Mouse (Mus musculus) c-Kit-positive CD71-positive TER-119-negative erythroid progenitor cells, embryonic 14.5 days (primary cell): Measurements from ENCODE around the gene Tifa.

Experiments used
- DNase-seq: peaks from one replicate; pipeline ENCODE4 v3.0.0-alpha.2; 2013; ENCODE audit warnings: low read depth

The Tifa gene

DNA sequence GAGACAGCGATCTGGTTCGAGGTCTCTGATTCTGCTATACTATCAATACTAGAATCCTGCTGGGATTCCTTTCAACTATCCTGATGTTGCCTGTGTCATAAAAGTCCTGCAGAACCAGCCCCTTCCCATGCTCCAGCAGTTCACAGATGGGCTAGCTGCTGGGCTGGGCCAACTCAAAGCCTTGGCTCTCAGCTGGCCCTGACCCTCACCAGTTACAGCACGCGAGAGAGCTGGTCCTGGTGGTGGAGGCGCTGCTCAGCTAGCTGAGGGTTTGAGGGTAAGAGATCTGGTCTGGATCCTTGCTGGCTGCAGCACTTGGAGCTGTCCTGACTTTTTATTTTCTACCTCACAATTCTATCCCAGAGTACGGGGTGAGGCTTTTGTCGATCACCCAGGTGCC is 36.9 kb downstream of the Tifa start:
- DNase-seq, result no peak

DNA sequence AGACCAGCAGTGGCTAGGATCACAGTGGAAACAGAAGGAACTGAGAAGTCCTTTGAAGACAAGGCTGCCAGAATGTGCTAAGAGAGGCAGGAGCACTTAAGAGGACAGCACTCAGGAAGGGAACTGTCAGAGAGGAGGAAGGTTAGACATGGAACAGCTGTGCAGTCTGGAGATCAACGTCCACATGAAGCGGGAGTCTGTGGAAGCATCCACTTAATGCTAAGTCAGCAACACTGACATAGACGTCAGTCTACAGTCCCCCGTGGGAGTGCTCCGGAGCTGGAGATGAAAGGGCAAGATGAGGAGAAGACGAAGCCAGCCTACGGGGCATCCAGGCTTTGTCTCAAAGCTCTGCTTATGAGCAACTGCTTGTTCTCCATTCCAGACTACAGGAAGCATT is 37.5 kb downstream of the Tifa start:
- DNase-seq, result no peak

DNA sequence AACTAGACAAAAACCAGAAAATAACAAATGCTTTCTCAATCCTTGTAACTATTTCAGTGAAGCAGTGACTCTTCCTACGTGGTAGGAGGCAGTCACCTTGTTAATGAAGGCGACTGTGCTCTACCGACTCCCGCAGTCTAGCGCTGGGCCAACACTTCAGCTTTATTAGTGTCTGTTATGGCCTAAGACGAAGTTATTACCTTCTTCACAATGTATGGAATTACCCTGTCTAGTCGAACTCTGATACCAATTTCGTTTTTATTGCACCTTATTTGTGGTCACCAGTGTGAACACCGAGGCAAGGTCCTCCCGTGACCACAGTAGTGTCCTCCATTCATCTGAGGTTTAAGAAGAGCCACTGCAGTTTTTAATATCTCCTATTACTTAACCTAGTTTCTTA is 40.6 kb downstream of the Tifa start:
- DNase-seq, result no peak

DNA sequence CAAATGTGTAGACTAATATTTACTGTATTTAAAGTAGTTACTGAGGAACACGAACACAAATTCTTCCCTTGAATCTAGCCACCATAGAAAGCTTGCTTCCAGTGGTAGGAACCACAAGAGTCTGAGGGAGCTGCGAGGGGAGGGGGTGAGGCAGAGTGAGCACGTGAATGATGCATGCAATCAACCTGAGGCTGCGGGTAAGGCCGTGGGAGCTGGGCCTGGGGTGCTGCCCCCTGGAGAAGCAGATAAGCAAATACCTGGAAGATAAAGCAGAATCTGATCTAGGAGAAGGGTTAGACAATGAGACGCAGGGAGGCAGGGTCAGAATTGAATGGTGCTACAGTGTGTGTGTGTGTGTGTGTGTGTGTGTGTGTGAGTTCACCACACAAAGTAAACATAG is 41.5 kb downstream of the Tifa start:
- DNase-seq, result no peak

DNA sequence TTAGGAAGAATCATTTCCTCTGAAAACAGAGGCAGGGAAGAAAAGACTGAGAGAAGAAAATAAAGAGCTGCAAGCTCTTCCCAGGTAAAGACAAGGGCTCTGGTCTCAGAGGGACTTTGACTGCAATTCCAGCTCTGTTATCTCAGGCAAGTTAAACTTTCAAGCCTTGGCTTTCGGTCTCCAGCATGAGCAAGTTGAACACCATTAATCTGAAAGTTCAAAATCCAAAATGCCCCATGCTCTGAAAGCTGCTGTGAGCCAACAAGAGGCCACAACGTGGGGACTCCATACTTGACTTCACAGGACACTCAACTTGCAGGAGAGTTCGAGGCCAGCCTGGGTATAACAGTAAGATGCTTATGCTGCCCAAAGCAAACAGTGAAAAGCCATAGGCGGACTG is 44.4 kb downstream of the Tifa start:
- DNase-seq, result no peak

DNA sequence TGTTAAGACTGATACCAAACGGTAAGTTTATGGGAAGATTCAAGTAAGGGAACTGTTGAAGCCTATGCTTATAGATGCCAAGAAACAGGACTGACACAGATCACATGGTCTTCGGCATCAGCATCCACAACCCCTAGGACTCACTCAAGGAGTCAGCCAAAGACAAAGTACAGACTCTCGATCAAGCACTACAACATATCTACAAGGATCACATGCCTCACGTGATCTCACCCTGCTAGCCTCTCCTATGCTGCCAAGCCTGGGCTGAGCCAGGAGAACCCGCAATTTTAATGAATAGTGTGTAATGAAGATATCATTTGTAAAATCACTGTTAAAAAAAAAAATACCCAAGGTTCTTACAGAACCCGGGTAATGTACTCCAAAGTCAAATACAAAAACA is 46.0 kb downstream of the Tifa start:
- DNase-seq, result no peak

DNA sequence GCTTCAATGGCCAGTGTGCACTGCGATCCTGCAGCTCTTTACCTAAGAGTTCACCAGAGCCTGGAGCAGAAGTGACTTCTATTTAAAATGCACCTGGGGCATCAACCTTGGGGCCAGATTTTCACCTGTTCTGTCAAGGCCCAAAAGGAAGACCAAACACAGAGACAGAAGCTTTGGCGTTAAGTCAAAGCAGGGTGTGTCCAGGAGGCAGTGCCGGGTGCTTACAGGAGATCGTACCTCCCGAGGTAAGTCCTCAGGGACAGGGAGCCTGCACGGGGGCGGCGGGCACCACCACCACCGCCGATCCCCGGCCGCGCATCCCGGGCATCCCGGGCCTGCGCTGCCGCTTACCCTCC is 47.2 kb downstream of the Tifa start:
- DNase-seq, result no peak

DNA sequence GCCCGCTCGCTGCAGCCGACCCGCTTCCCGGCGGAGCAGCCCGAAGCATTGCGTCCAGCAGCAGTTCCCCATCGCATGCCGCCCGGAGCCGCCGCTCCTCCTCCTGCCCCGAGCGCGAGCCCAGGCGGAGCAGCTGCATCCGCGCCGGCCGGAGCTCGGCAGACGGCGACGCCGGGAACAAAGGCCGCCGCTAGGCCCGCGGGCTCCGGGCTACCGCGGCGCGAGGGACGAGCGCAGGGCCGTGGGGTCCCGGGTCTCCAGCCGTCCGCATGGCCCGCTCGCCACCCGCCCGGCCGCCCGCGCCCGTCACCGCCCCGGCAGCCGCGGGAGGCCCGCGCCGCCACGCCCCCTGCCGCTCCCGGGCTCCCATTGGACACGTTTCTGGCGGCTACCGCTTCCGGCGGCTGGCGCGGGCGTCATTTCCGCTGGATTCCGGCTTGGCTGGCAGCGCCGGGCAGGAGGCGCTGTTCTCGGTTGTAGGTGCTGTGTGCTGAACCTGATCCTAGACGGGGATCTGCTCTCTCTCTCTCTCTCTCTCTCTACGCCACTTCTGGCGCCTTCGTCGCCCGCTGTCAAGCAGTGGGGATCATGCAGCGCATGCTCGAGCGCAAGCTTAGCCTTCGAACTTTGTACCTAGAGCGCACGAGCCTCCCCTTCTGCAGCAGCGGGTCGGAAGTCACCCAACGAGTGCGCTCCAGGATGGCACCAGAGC is 47.7 kb downstream of the Tifa start, which contains the start of gene Ap1ar:
TSS of gene Ap1ar (minus strand) at position 370 of the 712 bp plus-strand sequence.
- peak; percentile 92 for DNase-seq

DNA sequence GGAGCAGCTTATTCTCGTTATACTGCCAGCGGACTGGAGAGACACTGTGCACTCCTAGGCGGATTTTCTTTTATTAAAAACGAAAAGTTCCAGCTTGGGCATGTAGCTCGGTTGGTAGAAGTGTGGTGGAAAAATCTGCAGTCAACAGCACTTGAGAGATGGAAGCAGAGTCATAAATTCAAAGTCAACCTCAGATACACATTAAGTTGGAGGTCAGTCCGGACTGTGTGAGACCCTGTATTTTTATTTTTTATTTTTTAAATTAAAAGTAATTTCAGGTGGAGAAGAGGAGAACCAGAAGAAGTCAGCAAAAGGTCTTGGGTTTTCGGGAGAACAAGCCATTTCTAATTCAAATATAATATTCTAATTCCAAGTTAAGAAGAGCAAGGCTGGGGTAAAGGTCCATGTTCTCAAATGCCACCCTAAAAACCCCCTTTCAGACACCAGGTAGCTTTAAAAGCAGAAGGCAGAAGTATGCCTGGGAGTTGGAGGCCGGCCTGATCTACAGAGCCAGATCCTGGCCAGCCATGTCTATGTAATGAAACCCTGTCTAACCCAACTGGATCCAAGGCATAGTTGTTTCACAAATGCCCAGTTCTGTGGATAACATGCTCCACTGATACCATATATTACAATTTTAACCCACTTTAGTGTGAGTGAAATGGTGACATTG is 48.5 kb downstream of the Tifa start:
- DNase-seq, result no peak

DNA sequence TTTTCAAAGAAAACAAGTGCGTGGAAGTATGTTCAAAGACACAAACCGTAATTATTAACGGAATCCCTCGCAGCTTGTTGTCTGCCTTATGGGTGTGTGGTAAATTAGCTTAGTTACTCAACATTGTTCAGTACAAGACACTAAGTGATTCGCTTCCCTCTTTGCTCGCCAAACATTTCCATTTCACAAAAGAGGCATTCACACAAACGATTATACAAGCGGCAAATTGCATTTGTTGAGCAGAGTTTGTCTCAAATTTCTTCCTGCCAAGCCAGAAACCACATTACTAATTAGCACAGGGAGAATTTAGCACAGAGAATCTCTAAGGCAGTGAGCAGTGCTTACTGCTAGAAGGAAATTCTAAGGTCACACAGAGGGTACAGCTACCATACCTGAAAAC is 52.3 kb downstream of the Tifa start:
- DNase-seq, result no peak

DNA sequence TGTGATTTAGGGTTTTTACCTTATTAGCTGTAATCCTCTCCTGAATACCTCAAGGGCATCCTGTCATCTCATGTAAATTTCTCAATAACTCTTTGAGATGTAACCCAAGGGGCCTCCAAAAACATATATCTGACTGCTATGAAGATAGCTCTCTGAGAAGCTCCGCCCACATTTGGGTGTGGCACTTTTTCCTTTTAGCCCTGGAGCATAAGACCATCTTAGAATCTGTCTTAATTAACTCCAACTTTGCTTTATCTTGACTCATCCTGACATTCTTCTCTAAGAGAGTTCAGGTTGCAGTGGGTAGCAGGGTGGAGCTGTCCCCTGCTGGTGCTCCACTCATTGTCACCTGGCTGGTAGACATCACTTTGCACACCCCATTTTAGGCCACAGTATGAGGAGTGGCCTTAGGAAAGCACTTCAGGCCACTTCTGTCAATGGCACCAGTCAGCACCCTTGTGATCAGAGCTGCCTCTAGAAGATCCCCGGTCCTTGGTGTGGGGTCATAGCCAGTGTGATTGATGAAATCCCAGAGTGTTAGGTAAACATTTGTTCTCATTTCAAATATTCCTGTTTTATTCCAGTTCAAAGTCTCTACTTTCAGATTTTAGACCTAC is 53.8 kb downstream of the Tifa start:
- peak; percentile 68 for DNase-seq

DNA sequence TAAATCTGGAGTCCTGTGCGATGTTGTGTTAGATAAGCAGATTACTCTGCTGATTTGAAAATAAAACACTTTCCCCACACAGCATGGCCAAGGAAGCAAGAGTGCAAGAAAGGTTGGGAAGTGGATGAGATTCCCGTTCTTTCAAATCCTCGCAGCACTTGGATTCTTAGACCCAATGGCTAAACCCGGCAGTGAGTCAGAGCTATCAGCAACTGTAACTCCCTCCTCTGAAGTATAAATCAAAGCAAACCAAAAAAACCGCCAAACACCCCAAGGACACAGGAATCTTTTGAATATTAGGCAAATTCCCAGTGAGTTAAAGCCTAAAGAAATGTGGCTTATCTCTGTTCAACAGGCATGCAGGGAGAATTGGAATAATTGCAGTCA is 54.3 kb downstream of the Tifa start:
- no peak for DNase-seq

DNA sequence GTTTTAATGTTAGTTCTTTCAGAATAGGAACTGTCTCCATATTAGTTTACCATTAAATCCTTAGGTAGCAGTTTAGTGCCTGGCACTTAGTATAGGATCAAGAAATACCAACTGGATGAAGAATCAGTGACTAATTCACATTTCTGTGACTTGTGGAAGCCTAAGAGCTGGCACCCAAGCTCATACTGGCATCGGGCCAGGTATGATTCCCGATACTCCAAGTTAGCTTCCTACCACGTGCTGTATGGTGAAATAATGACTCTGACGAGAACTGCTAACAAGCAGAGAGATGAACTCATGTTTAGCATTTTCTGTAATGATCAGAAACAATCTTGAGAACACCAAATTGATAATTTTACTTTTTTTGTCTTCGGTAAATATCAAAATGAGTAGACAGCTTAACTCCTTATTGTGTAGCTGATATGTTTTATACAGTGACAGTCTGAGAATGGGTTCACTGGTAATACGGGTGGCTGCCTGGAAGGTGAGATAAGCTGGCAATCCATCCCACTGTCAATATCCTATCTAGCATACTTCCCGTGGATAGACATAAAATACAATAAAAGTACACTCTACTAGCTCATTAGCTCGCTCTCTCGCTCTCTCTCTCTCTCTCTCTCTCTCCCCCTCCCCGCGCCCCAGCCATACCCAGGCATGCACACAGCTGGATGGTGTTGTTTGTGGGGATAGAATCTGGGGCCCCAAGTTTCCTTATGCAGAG is 58.6 kb downstream of the Tifa start:
- no peak for DNase-seq

DNA sequence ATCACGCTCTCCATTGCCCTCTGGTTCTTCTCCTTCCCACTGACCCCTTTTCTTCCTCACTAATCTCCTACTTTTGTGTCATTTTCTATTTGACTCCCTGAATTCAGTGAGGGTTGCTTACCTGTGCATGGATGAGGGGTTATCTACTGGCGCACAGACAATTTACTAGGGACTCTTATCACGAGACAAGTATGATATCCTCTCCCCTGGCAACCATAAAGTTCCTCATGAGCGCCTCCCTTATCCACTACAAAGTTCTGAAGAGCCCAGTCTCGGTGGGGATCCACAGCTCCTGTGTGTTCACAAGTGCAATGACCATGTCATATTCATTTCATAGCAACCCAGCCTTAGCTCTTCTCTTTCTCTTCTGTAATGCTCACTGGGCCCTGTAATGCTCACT is 60.3 kb downstream of the Tifa start:
- DNase-seq, result peak; percentile 40

DNA sequence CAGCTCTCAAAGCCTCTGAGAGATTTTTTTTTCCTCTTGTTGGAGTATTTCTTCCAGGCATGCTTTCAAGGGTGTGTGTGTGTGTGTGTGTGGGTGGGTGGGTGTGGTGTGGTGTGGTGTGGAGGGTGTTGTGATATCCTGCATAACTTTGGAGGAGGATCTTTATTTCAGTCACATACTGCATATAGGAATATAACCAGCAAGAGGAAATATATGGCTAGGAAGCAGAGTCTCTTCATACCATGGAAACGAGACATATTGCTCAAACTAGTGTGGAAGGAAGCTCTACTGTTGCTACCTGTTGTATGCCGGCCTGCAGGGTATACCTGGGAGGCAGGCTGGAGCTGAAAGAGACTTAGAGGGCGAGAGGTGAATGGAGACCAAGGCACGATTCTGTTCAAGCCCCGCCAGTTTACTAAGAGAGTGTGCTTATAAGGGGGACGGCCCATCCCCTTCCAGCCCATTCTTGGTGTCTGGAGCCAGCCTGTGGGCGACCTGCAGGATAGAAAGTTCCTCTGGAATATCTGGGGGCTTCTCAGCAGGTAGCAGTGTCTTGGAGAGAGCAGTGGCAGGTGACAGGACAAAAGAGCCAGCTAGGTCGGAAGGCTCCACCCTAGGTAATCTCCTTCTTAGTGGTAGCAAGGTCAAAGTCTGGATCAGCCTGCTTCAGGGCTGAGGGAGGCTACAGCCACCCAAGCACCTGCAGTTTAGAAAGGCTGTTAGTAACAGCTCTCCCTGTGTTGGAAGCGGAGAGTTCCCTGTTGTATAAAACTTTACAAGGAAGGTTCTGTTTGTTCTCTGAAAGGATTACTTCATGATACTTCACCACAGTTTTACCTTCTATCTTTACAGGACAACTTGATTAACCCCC is 61.4 kb downstream of the Tifa start:
- DNase-seq, result no peak

DNA sequence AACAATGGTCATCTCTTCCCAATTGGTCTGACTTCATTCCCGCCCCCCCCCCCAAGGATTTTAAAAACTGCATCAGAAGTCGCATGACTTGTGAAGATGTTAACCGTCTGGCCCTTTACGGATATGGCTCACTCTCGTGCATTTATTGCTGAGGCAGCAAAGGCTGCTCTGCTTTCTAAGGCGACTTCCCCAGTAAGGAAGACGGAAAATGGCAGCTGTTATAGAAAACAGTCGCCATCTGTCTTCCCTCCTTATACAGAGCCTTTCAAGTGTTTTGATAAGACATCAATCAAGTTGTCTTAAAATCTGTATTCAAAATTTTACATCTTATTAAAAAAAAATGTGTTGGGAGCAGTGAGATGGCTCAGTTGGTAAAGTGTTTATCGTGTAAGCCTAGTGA is 63.1 kb downstream of the Tifa start:
- no peak for DNase-seq

DNA sequence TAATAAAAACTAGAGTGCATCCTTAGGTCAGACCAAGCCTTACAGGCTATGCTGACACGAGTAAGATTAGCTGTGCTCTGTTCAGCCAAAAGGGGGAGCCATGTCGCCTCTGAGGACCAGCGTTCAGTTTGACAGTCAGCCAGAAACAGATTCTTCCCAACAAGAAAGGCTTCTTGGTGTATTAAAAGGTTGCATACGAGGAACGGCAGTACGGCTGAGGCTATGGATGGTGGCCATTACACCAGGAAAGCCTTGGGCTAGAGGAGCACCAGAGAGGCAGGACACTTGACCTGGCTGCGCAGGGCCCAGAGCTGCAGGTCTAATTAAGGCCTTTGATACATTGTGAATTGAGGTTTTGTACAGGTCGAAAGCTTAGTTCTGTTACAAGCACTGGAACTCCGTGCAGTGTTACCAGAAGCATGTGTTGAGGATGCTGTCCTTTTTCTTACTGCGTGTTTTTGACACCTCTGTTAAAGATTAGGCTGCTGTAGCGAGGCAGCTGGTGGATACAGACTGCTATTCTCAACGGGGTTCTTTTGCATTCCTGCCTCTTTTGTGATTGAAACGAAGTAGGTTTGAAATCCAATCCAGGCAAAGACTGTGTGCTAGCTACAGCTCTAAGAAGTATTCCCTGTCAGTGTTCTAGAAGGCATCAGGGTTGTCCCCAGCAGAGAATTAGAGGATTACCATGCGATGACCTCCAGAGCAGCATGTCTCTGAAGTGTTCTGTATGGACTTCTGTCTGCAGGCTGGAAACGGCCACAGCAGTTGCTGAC is 64.0 kb downstream of the Tifa start:
- DNase-seq, result peak; percentile 66

DNA sequence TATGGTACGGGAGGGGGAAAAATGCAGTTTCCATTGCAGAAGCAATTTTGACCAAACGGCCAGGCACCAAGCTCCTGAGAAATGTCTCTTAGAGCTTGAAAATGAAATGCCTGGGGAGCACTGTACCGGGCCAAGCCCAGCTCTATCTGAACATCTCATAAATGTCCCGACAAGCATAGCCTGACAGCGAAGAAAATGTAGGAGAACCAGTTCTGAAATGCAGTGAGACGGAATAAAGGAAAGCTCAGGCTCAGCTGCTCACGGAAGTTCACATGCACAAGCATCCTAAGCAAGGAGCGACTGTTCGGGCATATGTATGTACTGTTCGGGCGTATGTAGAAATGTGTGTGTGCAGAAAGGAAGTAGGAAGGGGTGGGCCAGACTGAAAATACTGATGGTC is 71.7 kb downstream of the Tifa start:
- no peak for DNase-seq

DNA sequence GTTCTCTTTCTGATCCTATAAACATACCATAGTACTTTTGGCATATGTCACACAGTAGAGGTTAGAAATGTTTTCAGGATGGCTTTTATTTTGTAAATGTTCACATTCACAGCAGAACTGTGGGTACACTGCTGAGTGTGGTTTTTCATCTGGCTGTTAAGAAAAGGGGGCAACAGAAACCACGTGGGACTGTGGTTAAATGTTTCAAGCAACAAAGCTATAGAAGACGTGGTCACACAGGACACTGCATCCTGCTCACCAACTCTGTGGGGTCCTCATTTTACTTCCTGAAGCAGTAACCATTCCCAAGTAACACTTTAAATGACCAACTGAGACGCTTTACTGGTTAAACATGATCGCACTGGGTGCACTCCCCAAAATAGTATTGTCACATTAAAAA is 72.9 kb downstream of the Tifa start:
- DNase-seq, result no peak

DNA sequence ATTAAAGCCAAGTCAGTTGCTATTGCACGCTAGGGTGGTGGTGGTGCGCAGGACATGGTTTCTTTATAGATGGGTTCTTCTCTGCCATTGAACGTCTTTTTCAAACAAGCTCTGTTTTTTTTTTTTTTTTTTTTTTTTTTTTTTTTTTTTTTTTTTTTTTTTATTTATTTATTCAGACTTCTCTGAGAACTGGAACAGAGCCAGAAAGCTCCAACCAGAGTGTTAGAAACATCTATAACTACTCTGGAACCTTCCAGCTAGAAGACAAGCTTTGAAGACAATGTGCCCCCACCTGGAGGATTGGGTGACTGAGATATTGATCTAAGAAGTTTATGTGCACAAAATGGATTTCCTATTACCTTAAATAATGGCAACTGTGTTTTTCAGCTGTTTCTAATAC is 74.0 kb downstream of the Tifa start:
- DNase-seq, result no peak

DNA sequence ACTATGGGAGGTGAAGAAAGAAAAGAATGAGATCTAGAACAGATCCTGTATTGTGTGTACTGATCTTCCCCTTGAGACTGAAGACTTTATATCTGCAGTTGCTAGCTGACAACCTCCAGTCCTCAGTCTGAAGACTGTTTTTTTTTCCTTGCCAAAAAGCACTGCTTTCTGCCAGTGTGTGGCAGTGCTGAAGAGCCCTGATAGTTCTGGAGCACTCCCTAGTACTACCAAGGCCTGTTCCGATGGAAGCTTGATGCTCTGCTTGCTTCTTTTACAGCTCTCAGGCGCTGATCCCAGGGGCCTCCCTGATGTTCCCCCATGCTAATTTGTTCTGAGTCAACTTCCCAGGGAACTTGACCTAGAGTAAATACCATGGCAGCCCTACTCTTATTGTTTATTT is 74.6 kb downstream of the Tifa start:
- DNase-seq, result no peak
